Mouse (Mus musculus) intestine, embryonic 14.5 days (tissue): ENCODE results near the gene Ralgds. TPM values are rescaled to one million over a fixed set of nuclear protein-coding genes. Genes with fewer than 3 reads are reported as not detected.
A peak's percentile ranks its signal among the peaks of the same experiment; 100 is the strongest.
"Not testable (repeated sequence)": the region's sequence is repeated elsewhere in the genome, so short reads cannot be mapped to it uniquely, and the experiment has no call there.

Source experiments
- ATAC-seq: fragments of 200-750 bp; cut with Nextera tagmentation; replicated peaks from 2 replicates; pipeline ENCODE4 v1.8.0; 2017; ENCODE audit warnings: low read depth, moderate number of reproducible peaks, moderate TSS enrichment, moderate library complexity; ENCODE audit not compliant: low FRiP score, low TSS enrichment
- DNase-seq: peaks from one replicate; pipeline ENCODE4 v3.0.0-alpha.2; 2018; ENCODE audit warnings: low spot score
- H3K27ac ChIP-seq: fragments of 300-500 bp; sonication (generic); 2 replicates; pipeline ENCODE4 v1.5.1; 2014; ENCODE audit warnings: low read depth, mild to moderate bottlenecking, control low read depth
- H3K27me3 ChIP-seq: fragments of 300-500 bp; sonication (generic); replicated peaks from 2 replicates; pipeline ENCODE4 v1.6.1; 2014; ENCODE audit warnings: low read length, control low read depth; ENCODE audit not compliant: control insufficient read depth, insufficient read depth
- H3K36me3 ChIP-seq: fragments of 300-500 bp; sonication (generic); 2 replicates; pipeline ENCODE4 v1.6.1; 2014; ENCODE audit warnings: low read length, control low read depth; ENCODE audit not compliant: control insufficient read depth, insufficient read depth
- H3K4me1 ChIP-seq: fragments of 300-500 bp; sonication (generic); replicated peaks from 2 replicates; pipeline ENCODE4 v1.6.1; 2014; ENCODE audit warnings: low read length, control low read depth, mixed read lengths; ENCODE audit not compliant: control insufficient read depth, insufficient read depth
- H3K4me2 ChIP-seq: fragments of 300-500 bp; sonication (generic); 2 replicates; pipeline ENCODE4 v1.6.1; 2014; ENCODE audit warnings: low read length
- H3K4me3 ChIP-seq: fragments of 300-500 bp; sonication (generic); 2 replicates; pipeline ENCODE4 v1.5.1; 2014; ENCODE audit warnings: low read depth, low read length, control low read depth, mixed read lengths
- H3K9ac ChIP-seq: fragments of 300-500 bp; sonication (generic); 2 replicates; pipeline ENCODE4 v1.6.1; 2014; ENCODE audit warnings: mild to moderate bottlenecking, low read length
- H3K9me3 ChIP-seq: fragments of 300-500 bp; sonication (generic); 2 replicates; pipeline ENCODE4 v1.6.1; 2016; ENCODE audit warnings: low read length, control low read depth; ENCODE audit not compliant: control insufficient read depth
- WGBS: fragments of 180-500 bp; shearing (Covaris S2); extraction: QIAGEN DNeasy Blood & Tissue Kit; methylation state at CpG from one replicate; pipeline ENCODE4 v1.1.7; 2014; 5-methylcytosine and 5-hydroxymethylcytosine counted together
- polyA plus RNA-seq: library from polyadenylated mRNA; unstranded; fragments of >200 nt; fragmentation: Nextera tagmentation; extraction: Ambion mirVana; gene quantifications from 2 replicates; pipeline ENCODE4 v1.2.1, GENCODE M21; 2014

The Ralgds gene
- polyA plus RNA-seq, 1 experiment from 2014 or later: 40.6 TPM

GRCm38 (mm10) chr2:28472011-28472410, 40.9 kb upstream of the Ralgds start:
- 93% methylated on average over 7 of the region's 8 CpGs for WGBS
- H3K4me1 ChIP-seq: not testable (repeated sequence)

GRCm38 (mm10) chr2:28477993-28478392, 34.9 kb upstream of the Ralgds start:
- ATAC-seq, DNase-seq, H3K4me2 ChIP-seq, H3K27ac ChIP-seq, H3K9me3 ChIP-seq, H3K27me3 ChIP-seq, H3K9ac ChIP-seq, H3K36me3 ChIP-seq, H3K4me3 ChIP-seq: not testable (repeated sequence)
- H3K4me1 ChIP-seq: peaks cover 13% of the 10 kb centered on the region
- WGBS: 91% methylated on average over 5 of the region's 5 CpGs

More at GRCm38 (mm10) chr2:28472011-28472410, 40.9 kb upstream of the Ralgds start:
- not testable (repeated sequence) for H3K27ac ChIP-seq, H3K9me3 ChIP-seq, H3K9ac ChIP-seq, DNase-seq, ATAC-seq, H3K27me3 ChIP-seq, H3K4me3 ChIP-seq, H3K4me2 ChIP-seq
- peaks cover 35% of the 10 kb centered on the region for H3K36me3 ChIP-seq

GRCm38 (mm10) chr2:28479208-28480204, 33.4 kb upstream of the Ralgds start:
- H3K27ac ChIP-seq: peak overlapping the region; percentile 83

GRCm38 (mm10) chr2:28483861-28484260, 29.1 kb upstream of the Ralgds start:
- 72% methylated on average over 2 of the region's 2 CpGs for WGBS

More at GRCm38 (mm10) chr2:28479208-28480204, 33.4 kb upstream of the Ralgds start:
- 35% methylated on average over 20 of the region's 20 CpGs for WGBS
- no peaks in the 10 kb centered on the region for H3K9me3 ChIP-seq
- peak overlapping the region; percentile 33 for H3K4me3 ChIP-seq
- DNase-seq: peak; percentile 69
- peak overlapping the region; percentile 52 for H3K9ac ChIP-seq
- H3K27me3 ChIP-seq: no peaks in the 10 kb centered on the region
- H3K36me3 ChIP-seq: no peaks in the 10 kb centered on the region; the same call in 1 of the 2 replicates
- peak; percentile 80 for ATAC-seq
- H3K4me2 ChIP-seq: peak overlapping the region; percentile 61
- peaks cover 13% of the 10 kb centered on the region for H3K4me1 ChIP-seq

GRCm38 (mm10) chr2:28494521-28494920, 18.4 kb upstream of the Ralgds start:
- ATAC-seq (no peak), DNase-seq (no peak)
- WGBS: 87% methylated on average over 2 of the region's 2 CpGs
- H3K4me3 ChIP-seq: no peak overlapping the region
- H3K27ac ChIP-seq: no peak overlapping the region
- no peaks in the 10 kb centered on the region; the same call in 1 of the 2 replicates for H3K9me3 ChIP-seq
- H3K9ac ChIP-seq: no peak overlapping the region
- peaks cover 17% of the 10 kb centered on the region for H3K4me1 ChIP-seq
- no peak overlapping the region for H3K4me2 ChIP-seq
- H3K27me3 ChIP-seq: no peaks in the 10 kb centered on the region
- 0 out of 2 replicates have a peak, but pooled peaks cover 2% of the 10 kb centered on the region for H3K36me3 ChIP-seq

More at GRCm38 (mm10) chr2:28483861-28484260, 29.1 kb upstream of the Ralgds start:
- Histone ChIP-seq H3K9me3 (no peaks in the 10 kb centered on the region), H3K4me3 (no peak overlapping the region), H3K4me1 (peaks cover 12% of the 10 kb centered on the region), H3K27me3 (no peaks in the 10 kb centered on the region), H3K27ac (no peak overlapping the region), H3K36me3 (no peaks in the 10 kb centered on the region; the same call in 1 of the 2 replicates), H3K4me2 (no peak overlapping the region), H3K9ac (no peak overlapping the region)
- DNase-seq: no peak
- ATAC-seq: 0 out of 2 replicates have a peak, but pooled peaks have one; percentile 40

DNA sequence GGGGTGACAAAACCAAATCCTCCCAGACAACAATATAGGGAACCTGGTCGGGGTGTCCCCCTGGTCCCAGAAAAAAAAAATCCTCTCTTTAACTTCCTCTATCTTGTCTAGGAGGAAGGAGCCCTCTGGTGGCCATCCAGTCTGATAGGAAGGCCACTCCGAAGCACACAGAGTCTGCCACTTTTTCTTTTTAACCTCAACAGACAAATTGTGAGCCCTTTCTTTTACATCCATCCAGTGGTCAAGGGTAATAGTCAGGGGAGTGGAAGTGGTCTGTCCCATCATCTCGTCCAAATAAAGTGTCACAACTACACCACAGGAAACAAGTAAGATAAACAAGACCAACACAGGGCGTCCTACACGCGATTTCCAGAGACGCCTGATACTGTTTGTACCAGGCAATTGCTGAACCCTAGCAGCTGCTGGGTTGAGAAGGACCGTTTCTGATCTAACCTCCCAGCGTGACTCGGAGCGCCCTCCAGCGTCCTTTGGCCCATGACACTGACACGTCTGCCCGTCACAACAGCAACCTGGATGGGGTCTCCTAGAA, 17.6 kb upstream of the Ralgds start:
- Histone ChIP-seq H3K4me3 (no peak overlapping the region), H3K36me3 (0 out of 2 replicates have a peak, but pooled peaks cover 3% of the 10 kb centered on the region), H3K4me1 (peaks cover 17% of the 10 kb centered on the region), H3K4me2 (no peak overlapping the region), H3K27ac (peak overlapping the region; percentile 54; the same call in 1 of the 2 replicates), H3K27me3 (no peaks in the 10 kb centered on the region), H3K9ac (no peak overlapping the region), H3K9me3 (no peaks in the 10 kb centered on the region; the same call in 1 of the 2 replicates)
- no peak for DNase-seq
- 69% methylated on average over 14 of the region's 14 CpGs for WGBS
- no peak for ATAC-seq

- ATAC-seq: no peak
- no peaks in the 10 kb centered on the region for H3K27me3 ChIP-seq
- DNase-seq: no peak
- H3K4me2 ChIP-seq: no peak overlapping the region
- peaks cover 17% of the 10 kb centered on the region for H3K4me1 ChIP-seq
- H3K9me3 ChIP-seq: no peaks in the 10 kb centered on the region; the same call in 1 of the 2 replicates
- 0 out of 2 replicates have a peak overlapping the region, but pooled peaks have one; percentile 5 for H3K9ac ChIP-seq
- H3K27ac ChIP-seq: peak overlapping the region; percentile 54; the same call in 1 of the 2 replicates
- H3K36me3 ChIP-seq: 0 out of 2 replicates have a peak, but pooled peaks cover 3% of the 10 kb centered on the region
- WGBS: 80% methylated on average over 16 of the region's 16 CpGs
- no peak overlapping the region for H3K4me3 ChIP-seq
Measured at GRCm38 (mm10) chr2:28495801-28496595, 16.9 kb upstream of the Ralgds start.
